Mouse (Mus musculus): ENCODE results near the gene Vmn2r15.

GRCm38 (mm10) chr5:109297544-109297943 lies at the start of gene Vmn2r15:
- TF ChIP-seq CTCF (conservative IDR thresholded peaks at IDR 0.05; ENCODE audit: low read length) (no peak), NANOG (IDR thresholded peaks at IDR 0.05; ENCODE audit: borderline replicate concordance, low read length) (no peak)

Measured in E14TG2a.4 (cell line).